Mouse (Mus musculus) G1E-ER4 (cell line): ENCODE data around the gene Usp10. TPM values are rescaled to one million over a fixed set of nuclear protein-coding genes. Genes with fewer than 3 reads are reported as not detected.

Source experiments
- GATA1 ChIP-seq: IDR thresholded peaks from one replicate; pipeline ENCODE4 v1.8.0; 2012; ENCODE audit warnings: low read length, inconsistent platforms
- polyA plus RNA-seq: library from polyadenylated mRNA; stranded (reverse); fragments of >175 nt; gene quantifications from 2 replicates; pipeline ENCODE4 v1.2.3, GENCODE M21; 2012

The Usp10 gene
- polyA plus RNA-seq, 1 experiment: 73.9 TPM

DNA sequence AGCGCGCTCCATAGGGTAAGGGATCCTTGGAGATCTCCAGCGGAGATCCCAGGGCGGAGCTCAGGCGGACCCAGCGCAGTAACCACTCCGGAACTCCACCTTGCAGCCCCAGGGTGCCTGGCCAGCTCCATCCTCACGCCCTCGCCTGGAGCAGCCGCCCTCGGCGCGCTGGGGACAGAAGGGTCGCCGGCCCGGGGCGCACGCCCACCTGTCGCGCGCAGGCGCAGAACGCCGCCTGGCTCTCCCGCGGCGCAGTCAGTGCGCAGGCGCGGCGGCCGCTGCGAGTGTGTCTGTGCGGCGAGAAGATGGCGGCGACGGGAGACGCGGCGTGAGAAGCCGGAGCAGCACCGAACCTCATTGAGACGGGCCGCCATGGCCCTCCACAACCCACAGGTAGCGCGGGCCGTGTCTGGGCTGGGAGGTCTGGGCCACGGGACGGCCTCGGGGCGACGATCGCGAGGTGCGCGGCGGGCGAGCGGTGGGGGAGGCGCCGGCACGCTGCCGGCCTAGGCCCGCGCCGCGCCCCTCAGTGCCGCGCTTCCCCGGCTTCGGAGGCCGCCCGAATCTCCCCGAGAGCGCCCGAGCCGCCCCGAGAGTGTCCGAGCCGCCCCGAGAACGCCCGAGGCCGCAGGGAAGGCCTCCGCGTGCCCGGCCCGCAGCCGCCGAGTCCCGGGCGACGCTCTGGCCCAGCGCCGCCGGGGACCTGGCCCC, 542 bp downstream of the Usp10 start, which contains the start of gene Gm20388:
Gene Gm20388 (plus strand): TSS at position 295 of the 711 bp plus-strand sequence.
- no peak for TF ChIP-seq GATA1

DNA sequence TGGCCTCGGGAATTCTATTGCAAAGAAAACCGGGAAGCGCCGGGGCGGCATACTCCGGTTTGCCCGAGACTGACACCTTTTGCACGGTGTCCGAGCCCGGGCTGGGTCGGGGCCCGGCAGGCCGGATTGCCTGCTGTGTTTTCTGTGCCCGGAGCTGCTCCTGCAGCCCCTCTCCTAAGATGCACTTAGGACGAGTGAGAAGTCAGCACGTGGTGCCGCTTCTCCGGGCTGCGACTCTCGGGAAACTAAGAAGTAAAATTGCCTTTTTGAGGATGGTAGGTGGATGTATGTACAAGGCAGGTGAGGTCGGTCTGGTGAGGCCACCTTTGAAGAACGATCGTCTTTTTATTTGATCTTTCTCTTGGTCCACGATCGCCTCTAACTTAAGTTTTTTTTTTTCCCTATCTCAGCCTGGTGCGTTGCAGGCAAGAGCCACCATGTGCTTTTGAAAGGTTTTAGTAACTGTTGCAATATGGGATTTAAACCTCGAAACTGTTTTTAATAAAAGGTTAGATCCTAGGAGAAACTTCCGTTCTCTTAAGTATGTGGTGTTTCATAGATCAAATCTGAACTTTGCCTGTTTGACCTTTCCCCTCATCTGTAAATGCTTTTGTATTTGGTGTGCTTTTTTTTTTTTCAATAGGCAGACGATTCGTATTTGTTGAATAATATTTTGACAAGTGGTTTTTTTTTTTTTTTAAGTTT, 1.2 kb downstream of the Usp10 start:
- no peak for TF ChIP-seq GATA1

DNA sequence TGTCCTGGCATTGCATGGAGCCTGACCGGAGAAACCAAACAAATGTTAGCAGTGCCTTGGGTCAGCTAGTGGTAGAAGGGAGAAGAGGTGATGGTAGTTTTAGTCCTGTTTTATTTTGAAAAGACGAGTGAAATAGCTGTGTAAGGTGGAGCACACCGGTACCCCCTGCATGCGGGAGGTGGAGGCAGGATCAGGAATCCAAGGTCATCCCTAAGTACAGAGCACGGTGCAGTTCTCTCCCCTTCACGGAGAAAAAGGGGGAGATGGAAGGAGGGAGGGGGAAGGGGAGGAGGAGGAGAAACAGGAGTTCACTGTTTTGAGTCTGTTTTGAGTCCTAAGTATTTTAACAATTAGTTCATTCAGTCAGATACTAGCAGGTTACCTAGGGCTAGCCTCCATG, 2.5 kb downstream of the Usp10 start:
- no peak for TF ChIP-seq GATA1

DNA sequence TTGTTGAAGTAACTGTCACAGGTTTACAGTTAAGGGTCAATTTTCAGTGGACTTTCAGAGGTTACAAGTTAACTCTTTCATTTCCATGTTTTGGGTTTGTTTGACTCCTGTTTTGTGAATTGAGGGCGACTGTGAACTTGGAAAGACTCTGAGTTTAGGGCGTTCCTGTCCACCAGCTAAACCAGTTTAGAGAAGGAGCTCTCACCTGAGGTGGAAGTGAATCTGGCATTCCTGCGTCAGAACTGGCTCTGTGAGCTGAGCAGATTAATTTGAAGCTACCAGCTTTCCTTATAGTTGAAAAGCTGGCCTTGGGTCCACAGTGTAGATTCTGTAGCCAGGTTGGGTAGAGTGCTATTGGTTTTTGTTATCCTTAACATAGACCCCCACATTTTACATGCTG, 3.0 kb downstream of the Usp10 start:
- TF ChIP-seq GATA1: no peak

DNA sequence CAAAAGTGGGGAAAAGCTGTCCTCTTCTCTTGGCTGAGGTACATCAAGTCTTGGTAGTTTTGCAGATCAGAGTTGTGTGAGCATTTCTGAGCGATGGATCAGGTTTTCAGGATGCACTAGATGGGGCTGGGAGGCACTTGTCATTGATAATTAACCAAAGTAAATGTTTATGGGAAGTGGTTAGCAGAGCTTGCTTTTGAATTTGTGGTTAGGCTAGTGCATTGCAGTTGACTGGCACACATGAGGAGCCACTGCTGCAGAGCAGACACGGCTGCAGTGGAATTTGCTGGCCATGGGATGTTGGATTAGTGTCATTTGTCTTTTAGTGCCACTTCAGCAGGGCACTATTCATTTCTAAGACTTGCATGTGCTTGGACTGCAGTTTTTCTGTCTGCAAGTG, 4.0 kb downstream of the Usp10 start:
- TF ChIP-seq GATA1: no peak

DNA sequence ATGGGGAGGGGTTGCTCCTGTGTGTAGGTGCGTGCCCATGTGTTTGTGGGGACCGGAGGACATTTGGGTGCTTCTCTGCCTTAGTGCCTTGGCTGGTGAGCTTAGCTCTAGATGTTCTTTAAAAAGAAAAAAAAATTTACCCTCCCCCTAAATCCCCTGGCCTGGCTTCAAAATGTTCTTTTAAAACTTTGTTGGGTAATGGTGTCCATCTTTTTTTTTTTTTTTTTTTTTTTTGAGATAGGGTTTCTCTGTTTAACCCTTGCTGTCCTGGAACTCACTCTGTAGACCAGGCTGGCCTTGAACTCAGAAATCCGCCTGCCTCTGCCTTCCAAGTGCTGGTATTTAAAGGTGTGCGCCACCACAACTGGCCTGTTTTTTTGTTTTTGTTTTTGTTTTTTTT, 5.1 kb downstream of the Usp10 start:
- no peak for TF ChIP-seq GATA1

DNA sequence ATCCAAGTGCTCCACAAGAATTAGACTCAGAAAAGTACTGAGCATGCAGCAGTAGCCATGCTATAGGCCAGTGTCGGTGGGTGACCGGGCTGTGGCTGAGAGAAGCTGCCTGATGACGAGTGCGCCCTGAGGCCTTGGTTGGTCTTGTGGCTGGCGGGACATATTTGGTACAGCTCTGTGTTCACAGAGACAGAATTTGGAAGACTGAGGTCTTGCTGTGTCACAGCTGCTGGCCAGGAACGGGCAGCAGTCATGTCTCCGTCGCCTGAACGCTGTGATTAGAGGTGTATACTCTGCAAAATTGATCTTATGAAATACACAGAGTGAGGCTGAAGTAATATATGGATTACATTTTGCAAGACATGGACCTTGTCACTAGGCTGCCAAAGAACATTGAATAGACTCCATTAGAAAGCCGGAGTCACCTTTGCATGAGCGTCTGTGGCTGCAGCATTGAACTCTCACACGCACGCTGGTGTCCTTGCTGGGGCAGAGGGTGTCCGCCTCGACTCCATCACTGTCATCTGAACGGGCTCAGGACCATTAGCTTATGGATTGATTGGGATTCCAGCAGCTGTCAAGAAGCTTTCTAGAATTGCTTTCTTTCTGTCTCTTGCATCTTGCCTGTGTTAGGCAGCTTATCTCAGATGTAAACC, 6.2 kb downstream of the Usp10 start:
- TF ChIP-seq GATA1: no peak

DNA sequence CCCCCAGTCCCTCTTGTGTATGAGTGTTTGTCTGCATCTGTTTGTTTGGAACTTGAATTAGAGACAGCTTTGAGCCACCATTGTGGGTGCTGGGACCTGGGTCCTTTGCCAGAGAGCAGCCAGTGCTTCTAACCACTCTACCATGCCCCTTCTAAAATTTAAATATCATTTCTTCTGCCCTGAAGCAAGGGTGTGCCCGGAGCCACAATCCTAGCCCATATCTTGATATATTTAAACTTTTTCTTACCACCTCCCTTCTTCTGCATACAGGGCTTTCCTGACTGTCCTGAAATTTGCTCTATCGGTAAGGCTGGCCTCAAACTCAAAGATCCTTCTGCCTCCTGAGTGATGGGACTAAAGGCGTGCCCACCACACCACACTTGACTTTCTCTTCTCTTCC, 7.3 kb downstream of the Usp10 start:
- TF ChIP-seq GATA1: no peak

DNA sequence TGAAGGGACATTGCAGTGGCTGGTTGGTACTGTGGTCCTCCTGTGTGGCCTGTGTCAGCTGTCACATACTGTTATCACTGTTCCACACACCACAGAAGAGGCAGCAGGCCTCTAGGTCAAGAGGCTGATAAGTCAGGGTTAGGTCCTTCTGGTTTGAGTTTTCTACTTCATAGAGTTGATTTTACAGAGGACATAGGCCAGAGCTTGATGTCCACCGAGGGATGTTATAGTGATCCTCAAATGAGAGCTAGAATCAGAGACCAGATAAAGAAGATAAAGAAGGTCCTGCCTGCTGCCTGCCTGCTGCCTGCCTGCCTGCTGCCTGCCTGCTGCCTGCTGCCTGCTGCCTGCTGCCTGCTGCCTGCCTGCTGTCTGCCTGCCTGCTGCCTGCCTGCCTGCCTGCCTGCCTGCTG, 8.0 kb downstream of the Usp10 start:
- peak; percentile 22 for TF ChIP-seq GATA1

DNA sequence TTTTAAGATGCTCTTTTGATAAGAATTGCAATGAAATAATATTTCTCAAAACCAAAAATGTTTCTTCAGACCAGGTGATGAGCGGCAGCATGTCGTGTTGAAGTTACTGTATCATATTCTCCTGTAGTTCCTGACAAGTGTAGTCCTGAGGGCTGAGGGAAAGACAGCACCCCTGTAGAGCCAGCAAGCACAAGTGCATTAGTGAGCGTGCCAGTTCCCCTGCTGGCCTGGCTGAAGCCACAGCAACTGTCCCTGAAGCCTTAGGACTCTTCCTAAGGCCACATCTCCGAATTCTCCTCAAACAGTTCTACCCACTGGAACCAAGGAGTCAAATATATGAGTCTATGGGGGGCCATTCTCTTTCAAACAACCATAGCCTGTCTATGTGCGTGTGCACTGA, 13.1 kb downstream of the Usp10 start:
- no peak for TF ChIP-seq GATA1

DNA sequence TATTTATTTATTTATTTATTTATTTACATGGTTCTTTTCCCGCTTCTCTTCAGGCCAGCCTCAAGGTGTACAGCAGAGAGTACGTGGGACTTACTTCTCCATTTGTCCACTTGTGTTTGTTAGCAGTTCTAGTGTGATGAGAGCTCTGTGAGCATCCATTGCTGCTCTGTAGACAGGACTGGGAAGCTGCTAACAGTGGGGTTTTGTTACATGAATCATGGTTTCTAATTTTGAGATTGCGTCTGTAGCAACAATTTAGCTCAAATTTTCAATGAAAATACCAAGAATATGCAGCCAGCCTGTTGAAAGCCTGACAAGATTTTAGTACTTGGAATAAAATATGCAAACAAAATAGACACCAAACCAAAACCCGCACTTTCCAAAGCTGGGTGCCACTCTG, 15.3 kb downstream of the Usp10 start:
- TF ChIP-seq GATA1: no peak

DNA sequence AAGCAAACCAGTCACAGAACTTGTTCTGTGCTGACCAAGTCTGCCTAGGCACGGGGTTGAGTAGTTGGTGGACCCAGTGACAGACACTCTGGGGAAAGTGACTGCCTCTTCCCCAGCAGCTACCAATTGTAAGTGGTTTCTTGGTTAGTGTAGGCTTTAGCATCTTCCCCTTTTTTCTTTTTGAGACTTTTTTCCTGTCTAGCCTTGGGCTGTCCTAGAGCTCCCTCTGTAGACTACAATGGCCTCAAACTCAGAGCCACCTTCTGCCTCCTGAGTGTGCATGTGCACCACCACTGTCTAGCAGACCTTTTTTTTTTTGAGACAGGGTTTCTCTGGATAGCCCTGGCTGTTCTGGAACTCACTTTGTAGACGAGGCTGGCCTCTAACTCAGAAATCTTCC, 16.3 kb downstream of the Usp10 start:
- no peak for TF ChIP-seq GATA1

DNA sequence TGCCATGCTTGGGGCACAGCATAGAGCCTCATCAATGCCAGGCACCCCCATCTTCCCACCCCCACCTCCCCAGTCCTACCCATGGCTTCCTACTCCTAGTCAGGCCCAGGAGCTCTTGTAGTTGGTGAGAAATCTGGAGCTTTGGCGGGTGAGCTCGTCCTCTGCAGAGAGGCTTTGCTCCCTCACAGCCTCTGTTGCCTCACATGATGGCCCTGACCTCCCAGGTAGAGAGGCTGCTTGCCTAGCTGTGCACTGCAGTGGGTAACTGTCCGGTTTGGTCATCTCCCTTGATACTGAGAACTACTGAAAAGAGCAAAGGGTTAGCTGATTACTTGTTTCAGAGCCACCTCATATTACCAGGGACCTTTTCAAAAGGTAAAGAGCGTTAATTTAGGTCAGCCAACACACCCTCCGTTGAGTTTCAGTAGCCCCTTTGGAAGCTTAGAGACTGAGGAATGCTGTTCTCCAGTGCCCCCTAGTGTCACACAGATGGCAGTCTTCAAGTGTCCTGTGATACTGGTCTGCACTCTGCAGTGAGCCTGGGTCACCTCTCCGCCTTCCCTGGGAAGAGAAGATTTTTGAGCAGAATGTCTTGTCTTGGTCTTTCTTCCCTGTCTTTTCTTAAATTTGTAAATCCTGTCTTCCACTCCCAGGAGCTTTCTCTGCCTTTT, 17.4 kb downstream of the Usp10 start:
- no peak for TF ChIP-seq GATA1

DNA sequence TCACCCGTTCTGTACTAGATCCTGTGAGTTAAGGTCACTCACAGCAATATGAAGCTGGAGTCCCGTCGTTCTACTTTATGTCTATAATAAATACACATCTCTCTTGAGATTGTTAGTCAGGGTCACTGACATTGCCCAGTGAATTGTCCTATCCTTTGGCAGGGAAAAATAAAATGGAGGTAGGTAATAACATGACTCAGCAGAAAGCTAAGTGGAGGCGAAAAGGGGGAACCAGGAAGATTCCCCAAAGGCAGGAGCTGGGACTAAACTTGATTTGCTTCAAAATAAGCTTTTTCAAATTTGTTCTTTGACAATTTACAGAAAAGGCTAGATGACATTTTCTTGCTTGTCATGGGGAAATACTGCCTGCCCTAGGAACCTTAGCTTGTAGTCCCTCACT, 21.2 kb downstream of the Usp10 start:
- no peak for TF ChIP-seq GATA1

DNA sequence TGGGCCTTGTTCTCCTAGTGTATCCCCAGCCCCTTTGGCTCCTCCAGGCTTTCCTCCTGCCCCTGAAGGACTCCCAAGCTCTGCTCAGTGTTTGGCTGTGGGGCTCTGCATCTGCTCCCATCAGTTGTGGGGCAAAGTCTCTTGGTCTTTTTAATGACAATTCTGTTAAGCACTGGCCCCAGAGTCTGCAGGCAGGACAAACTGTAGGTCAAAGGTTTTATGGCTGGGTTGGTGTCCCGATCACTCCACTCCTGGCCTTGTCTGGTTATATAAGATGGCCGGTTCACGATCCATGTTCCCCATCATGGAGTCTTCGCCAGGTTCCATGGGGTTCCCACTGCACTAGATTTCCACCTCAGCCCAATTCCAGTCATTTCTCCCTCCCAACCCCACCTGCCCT, 23.5 kb downstream of the Usp10 start:
- TF ChIP-seq GATA1: no peak

DNA sequence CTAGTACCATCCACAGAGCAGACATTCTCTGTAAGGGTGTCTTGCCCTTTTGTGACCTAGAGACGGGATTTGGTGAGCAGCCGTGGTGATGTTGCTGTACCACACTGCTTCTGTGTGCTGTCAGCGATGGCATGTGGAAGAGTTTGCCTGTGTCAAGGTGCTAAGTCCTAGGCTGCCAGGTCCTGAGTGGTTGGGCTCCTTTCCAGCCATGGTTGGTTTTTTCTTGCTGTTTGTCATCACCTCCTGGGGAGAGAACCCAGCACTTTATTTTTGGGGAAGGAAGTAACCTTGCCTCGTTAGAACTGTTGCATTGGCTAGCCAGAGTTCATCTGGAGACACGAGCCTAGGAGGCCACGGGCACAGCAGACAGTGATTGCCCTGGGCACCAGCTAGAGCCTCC, 25.4 kb downstream of the Usp10 start:
- no peak for TF ChIP-seq GATA1

DNA sequence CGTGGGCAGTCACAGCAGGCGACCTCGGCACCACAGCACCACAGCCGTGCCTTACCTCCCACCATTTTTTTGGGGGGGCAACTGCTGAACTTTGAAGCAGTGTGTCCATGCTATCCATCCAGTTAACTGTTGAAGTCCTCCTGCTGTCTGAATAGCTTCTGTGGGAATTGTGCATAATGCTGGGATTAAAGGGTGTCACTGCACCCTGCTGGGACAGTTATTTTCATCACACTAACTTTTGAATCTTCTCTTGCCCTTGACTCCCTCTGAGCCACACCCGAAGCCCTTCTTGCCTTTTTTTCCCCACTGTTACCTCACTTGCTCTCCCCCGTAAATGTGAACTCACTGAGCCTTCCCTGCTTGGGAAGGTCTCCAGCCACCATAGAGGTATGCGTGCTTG, 28.3 kb downstream of the Usp10 start:
- TF ChIP-seq GATA1: no peak
